Mouse (Mus musculus) cerebellum, adult 2 months (tissue): ENCODE data around the gene Tapt1.

Source experiments
- CTCF ChIP-seq: fragments of 200-500 bp; IDR thresholded peaks from 2 replicates; pipeline ENCODE4 v1.5.1; 2011; ENCODE audit warnings: low read depth, mild to moderate bottlenecking, control low read depth, low read length, moderate library complexity, borderline replicate concordance; ENCODE audit not compliant: insufficient read depth
- POLR2A ChIP-seq: fragments of 200-500 bp; IDR thresholded peaks from 2 replicates; pipeline ENCODE4 v1.6.1; 2011; ENCODE audit warnings: low read length, control low read depth, borderline replicate concordance; ENCODE audit not compliant: insufficient read depth

- TF ChIP-seq CTCF (peak; percentile 67), POLR2A (no peak)
Observed at GRCm38 (mm10) chr5:44165854-44166253, 60.6 kb downstream of the Tapt1 start.
